8 mouse cellular contexts compared by ENCODE assay signal in the genomic region with DNA sequence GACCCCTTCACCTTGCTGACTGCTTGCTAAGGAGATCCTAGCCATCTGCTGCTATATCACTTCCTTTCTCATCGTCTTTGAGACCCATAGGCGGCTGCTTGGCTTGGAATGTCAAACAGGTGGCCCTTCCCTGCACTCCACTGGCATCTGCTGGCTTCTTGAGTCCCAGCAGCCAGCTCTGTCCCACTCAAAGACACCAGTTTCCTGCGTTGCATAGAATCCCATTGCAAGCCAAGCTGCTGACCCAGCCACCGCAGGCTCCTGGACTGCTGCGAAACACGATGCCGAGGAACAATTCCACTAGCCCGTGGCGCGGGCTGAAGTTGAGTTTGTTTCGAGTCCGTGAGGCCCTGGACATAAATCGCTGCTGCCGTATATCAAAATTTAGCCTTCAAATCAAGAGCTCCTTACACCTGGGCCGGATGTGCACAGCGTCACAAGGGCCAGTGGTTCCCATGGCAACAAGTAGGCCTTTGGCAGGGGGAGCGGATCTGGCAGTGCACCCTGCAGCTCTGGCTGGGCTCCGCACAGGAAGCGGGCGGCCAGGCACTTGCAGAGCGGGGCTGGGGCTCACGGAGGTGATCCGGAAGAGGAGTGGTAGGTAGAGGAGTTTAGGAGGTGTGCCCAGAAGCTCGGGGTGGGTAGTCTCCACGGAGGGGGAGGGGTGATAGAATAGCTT. TPM values are rescaled to one million over a fixed set of nuclear protein-coding genes. Genes with fewer than 3 reads are reported as not detected.
DNase-seq lines count a peak whose midpoint lies in the region; ATAC-seq lines count a peak whose summit lies in the region.

A gene (plus strand): TSS at position 476 of the 679 bp plus-strand sequence.

- no peaks in the 10 kb centered on the region for H3K9me3 ChIP-seq in embryonic facial prominence, embryonic 11.5 days (replicated peaks; ENCODE audit: control insufficient read depth, low read length)
- H3K9me3 ChIP-seq in midbrain, embryonic 10.5 days (replicated peaks) = no peaks in the 10 kb centered on the region

- intact Hi-C loops in left cerebral cortex, postnatal 4 days (cut with DNase I) = no loop called here

- peak; percentile 93 for ATAC-seq in embryonic facial prominence, embryonic 11.5 days (replicated peaks; ENCODE audit: insufficient number of reproducible peaks, low FRiP score, low TSS enrichment, low read depth)

- H3K36me3 ChIP-seq in embryonic facial prominence, embryonic 11.5 days (replicated peaks; ENCODE audit: control insufficient read depth, insufficient read depth, low read depth, low read length) = no peaks in the 10 kb centered on the region
- no peaks in the 10 kb centered on the region for H3K36me3 ChIP-seq in midbrain, embryonic 10.5 days

- no peaks in the 10 kb centered on the region for H3K27me3 ChIP-seq in embryonic facial prominence, embryonic 11.5 days (ENCODE audit: control insufficient read depth, insufficient read depth, low read length)
- H3K27me3 ChIP-seq in midbrain, embryonic 10.5 days (ENCODE audit: low read depth, poor library complexity, severe bottlenecking) = peaks cover 33% of the 10 kb centered on the region

- peak within 1 kb of the TSS; percentile 23 for H3K4me3 ChIP-seq in embryonic facial prominence, embryonic 11.5 days (ENCODE audit: low read depth, low read length)
- peak within 1 kb of the TSS; percentile 53 for H3K4me3 ChIP-seq in midbrain, embryonic 10.5 days

- WGBS in embryonic facial prominence, embryonic 11.5 days = 3% methylated on average over 25 of the region's 25 CpGs
- 6% methylated on average over 25 of the region's 25 CpGs for WGBS in midbrain, embryonic 10.5 days

- H3K9ac ChIP-seq in embryonic facial prominence, embryonic 11.5 days (replicated peaks; ENCODE audit: low read length) = peak within 1 kb of the TSS; percentile 33

- DNase-seq in adrenal gland, postnatal 10 days = peak; percentile 83
- peak; percentile 87 for DNase-seq in embryonic facial prominence, embryonic 11.5 days (ENCODE audit: low spot score)
- peak; percentile 80 for DNase-seq in heart, adult 8-10 months (ENCODE audit: low spot score)
- peak; percentile 82 for DNase-seq in kidney, adult 18-20 months
- peak; percentile 69 for DNase-seq in left cerebral cortex, postnatal 4 days
- peak; percentile 74 for DNase-seq in midbrain, embryonic 10.5 days (ENCODE audit: low spot score)
- peak; percentile 77 for DNase-seq in skeletal muscle tissue, adult 2 months (ENCODE audit: low read depth, low spot score)
- no peak for DNase-seq in c-Kit-positive CD71-positive TER-119-positive erythroid progenitor cells, embryonic 14.5 days (ENCODE audit: low spot score)

- H3K4me2 ChIP-seq in embryonic facial prominence, embryonic 11.5 days (ENCODE audit: low read depth, low read length) = peak within 1 kb of the TSS; percentile 71

- 0 out of 2 replicates have a peak within 1 kb of the TSS, but pooled peaks have one; percentile 20 for H3K27ac ChIP-seq in embryonic facial prominence, embryonic 11.5 days (replicated peaks; ENCODE audit: low read depth, low read length)
- H3K27ac ChIP-seq in midbrain, embryonic 10.5 days (replicated peaks) = peak within 1 kb of the TSS; percentile 77

- no peaks in the 10 kb centered on the region; the same call in 1 of the 2 replicates for H3K4me1 ChIP-seq in embryonic facial prominence, embryonic 11.5 days (ENCODE audit: control insufficient read depth, insufficient read depth, low read length)
- peaks cover 19% of the 10 kb centered on the region for H3K4me1 ChIP-seq in midbrain, embryonic 10.5 days

RNA-seq across cellular contexts. Expression of the gene that starts here (rescaled TPM):
- under 1 TPM in 1 of 2 experiments, not detected in 1; 0.30 TPM for total RNA-seq in adrenal gland, postnatal 10 days (2021)
- 0.49 TPM in 1 of 2 replicates, not detected in the other for polyA plus RNA-seq in embryonic facial prominence, embryonic 11.5 days (2014; fragmentation: Nextera tagmentation; extraction: Ambion mirVana)
- not detected for total RNA-seq in heart, adult 8-10 months (2022)
- total RNA-seq in left cerebral cortex, postnatal 4 days (2021) = not detected
- 0.10 and 0.15 TPM in 2 replicates for polyA plus RNA-seq in midbrain, embryonic 10.5 days (2016; fragmentation: Nextera tagmentation; extraction: Ambion mirVana)

Comparison
In these comparisons a context has a peak if more than half of its experiments do, and no peak if none do; other contexts are left out.
1. Peak in DNase-seq in adrenal gland, postnatal 10 days; RNA of the gene not detected or under 1 TPM.
2. Peak in DNase-seq, ATAC-seq, H3K4me3 ChIP-seq, H3K27ac ChIP-seq, H3K9ac ChIP-seq and H3K4me2 ChIP-seq in embryonic facial prominence, embryonic 11.5 days; RNA of the gene not detected or under 1 TPM.
3. Peak in DNase-seq in heart, adult 8-10 months; RNA of the gene not detected or under 1 TPM.
4. Peak in DNase-seq in left cerebral cortex, postnatal 4 days; RNA of the gene not detected or under 1 TPM.
5. Peak in DNase-seq, H3K4me3 ChIP-seq and H3K27ac ChIP-seq in midbrain, embryonic 10.5 days; RNA of the gene not detected or under 1 TPM.